Mouse (Mus musculus): ENCODE measurements at regions not wholly inside any gene's neighbourhood (a gene's known extent, or its start where the extent isn't known, plus 50 kb on each side); places are given as distances from the start of the nearest gene placed in this dataset.

GRCm38 (mm10) chr2:129927218-129927617 is 84.9 kb upstream of the Tgm3 start:
- no peak for TF ChIP-seq POLR2A (IDR thresholded peaks at IDR 0.05; ENCODE audit: insufficient read depth, low read depth, low read length)
- no peak for TF ChIP-seq CTCF (IDR thresholded peaks at IDR 0.05; ENCODE audit: insufficient read depth, low read depth, low read length)
